Mouse (Mus musculus) midbrain, postnatal 0 days (tissue): ENCODE data around the gene Klf9. TPM values are rescaled to one million over a fixed set of nuclear protein-coding genes. Genes with fewer than 3 reads are reported as not detected.

ENCODE experiments used
- ATAC-seq: fragments of 200-750 bp; cut with Nextera tagmentation; 2 replicates; pipeline ENCODE4 v1.8.0; 2017; ENCODE audit warnings: moderate number of reproducible peaks, mild to moderate bottlenecking, moderate TSS enrichment, moderate library complexity; ENCODE audit not compliant: low FRiP score
- DNase-seq: peaks from one replicate; pipeline ENCODE4 v3.0.0-alpha.2; 2015; ENCODE audit warnings: low spot score
- H3K27ac ChIP-seq: fragments of 300-500 bp; sonication (generic); 2 replicates; pipeline ENCODE4 v1.5.1; 2014; ENCODE audit warnings: low read depth, mild to moderate bottlenecking, low read length, mixed read lengths
- H3K27me3 ChIP-seq: fragments of 300-500 bp; sonication (generic); 2 replicates; pipeline ENCODE4 v1.6.1; 2014; ENCODE audit warnings: low read length, control low read depth, mixed read lengths; ENCODE audit not compliant: insufficient read depth
- H3K36me3 ChIP-seq: fragments of 300-500 bp; sonication (generic); 2 replicates; pipeline ENCODE4 v1.6.1; 2014; ENCODE audit warnings: low read length, control low read depth, mixed read lengths; ENCODE audit not compliant: insufficient read depth
- H3K4me1 ChIP-seq: fragments of 300-500 bp; sonication (generic); 2 replicates; pipeline ENCODE4 v1.6.1; 2014; ENCODE audit warnings: mild to moderate bottlenecking, control low read depth, antibody characterized with exemption, low read length, mixed read lengths; ENCODE audit not compliant: insufficient read depth
- H3K4me2 ChIP-seq: fragments of 300-500 bp; sonication (generic); 2 replicates; pipeline ENCODE4 v1.6.1; 2014; ENCODE audit warnings: low read depth, mild to moderate bottlenecking, low read length, mixed read lengths; ENCODE audit not compliant: poor library complexity, severe bottlenecking
- H3K4me3 ChIP-seq: fragments of 300-500 bp; sonication (generic); 2 replicates; pipeline ENCODE4 v1.5.1; 2014; ENCODE audit warnings: low read depth, mild to moderate bottlenecking, low read length, moderate library complexity
- H3K9ac ChIP-seq: fragments of 300-500 bp; sonication (generic); replicated peaks from 2 replicates; pipeline ENCODE4 v1.6.1; 2014; ENCODE audit warnings: mild to moderate bottlenecking, low read length, moderate library complexity, mixed read lengths; ENCODE audit not compliant: poor library complexity, severe bottlenecking
- H3K9me3 ChIP-seq: fragments of 300-500 bp; sonication (generic); 2 replicates; pipeline ENCODE4 v1.6.1; 2016; ENCODE audit warnings: low read length, control low read depth
- CTCF ChIP-seq: IDR thresholded peaks from 2 replicates; pipeline ENCODE4 v1.5.1; 2016; ENCODE audit warnings: antibody characterized with exemption, mild to moderate bottlenecking
- WGBS: fragments of 180-500 bp; shearing (Covaris S2); extraction: QIAGEN DNeasy Blood & Tissue Kit; methylation state at CpG from one replicate; pipeline ENCODE4 v1.1.7; 2014; 5-methylcytosine and 5-hydroxymethylcytosine counted together
- polyA plus RNA-seq: library from polyadenylated mRNA; unstranded; fragments of >200 nt; fragmentation: Nextera tagmentation; extraction: Ambion mirVana; gene quantifications from 2 replicates; pipeline ENCODE4 v1.2.1, GENCODE M21; 2015
- total RNA-seq: library from RNA; depleted of rRNA; stranded (reverse); fragments of >200 nt; gene quantifications from 2 replicates; pipeline ENCODE4 v1.2.3, GENCODE M21; 2014

The Klf9 gene
- total and polyA plus RNA-seq, 2 experiments from 2014 or later: 7.4 to 13.8 TPM

- H3K9ac ChIP-seq: no peak overlapping the region
- no peaks in the 10 kb centered on the region for H3K27me3 ChIP-seq
- H3K27ac ChIP-seq: no peak overlapping the region
- WGBS: 96% methylated on average over 1 of the region's 1 CpGs
- no peak for TF ChIP-seq CTCF
- no peaks in the 10 kb centered on the region for H3K9me3 ChIP-seq
- H3K4me2 ChIP-seq: no peak overlapping the region
- H3K36me3 ChIP-seq: no peaks in the 10 kb centered on the region
- DNase-seq (no peak), ATAC-seq (no peak)
- no peaks in the 10 kb centered on the region for H3K4me1 ChIP-seq
- H3K4me3 ChIP-seq: no peak overlapping the region
Measured at GRCm38 (mm10) chr19:23189744-23190143, 48.7 kb downstream of the Klf9 start.

DNA sequence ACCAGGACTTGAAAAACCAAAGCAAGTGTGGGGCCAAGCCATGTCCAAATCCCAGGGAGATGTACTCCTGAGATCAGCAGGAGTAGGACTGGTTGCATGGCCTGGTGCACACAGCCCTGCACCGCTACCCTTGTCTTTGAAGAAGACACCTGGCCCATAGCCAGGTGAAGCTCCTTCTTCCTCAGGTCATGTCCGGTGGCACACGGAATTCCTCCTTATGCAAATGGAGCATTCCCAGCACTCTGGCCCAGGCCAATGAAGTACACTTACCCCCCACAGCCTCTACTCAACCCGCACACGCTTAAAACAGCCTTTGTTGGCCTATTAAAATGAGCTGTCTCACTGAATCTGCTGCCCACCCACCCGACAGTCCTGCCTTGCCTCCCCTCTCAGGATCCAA is 50.5 kb downstream of the Klf9 start:
- Histone ChIP-seq H3K4me3 (no peak overlapping the region), H3K36me3 (no peaks in the 10 kb centered on the region), H3K4me2 (no peak overlapping the region), H3K9ac (no peak overlapping the region), H3K4me1 (no peaks in the 10 kb centered on the region), H3K27me3 (no peaks in the 10 kb centered on the region), H3K9me3 (no peaks in the 10 kb centered on the region), H3K27ac (no peak overlapping the region)
- no peak for ATAC-seq
- TF ChIP-seq CTCF: no peak
- WGBS: 91% methylated on average over 6 of the region's 6 CpGs
- no peak for DNase-seq

DNA sequence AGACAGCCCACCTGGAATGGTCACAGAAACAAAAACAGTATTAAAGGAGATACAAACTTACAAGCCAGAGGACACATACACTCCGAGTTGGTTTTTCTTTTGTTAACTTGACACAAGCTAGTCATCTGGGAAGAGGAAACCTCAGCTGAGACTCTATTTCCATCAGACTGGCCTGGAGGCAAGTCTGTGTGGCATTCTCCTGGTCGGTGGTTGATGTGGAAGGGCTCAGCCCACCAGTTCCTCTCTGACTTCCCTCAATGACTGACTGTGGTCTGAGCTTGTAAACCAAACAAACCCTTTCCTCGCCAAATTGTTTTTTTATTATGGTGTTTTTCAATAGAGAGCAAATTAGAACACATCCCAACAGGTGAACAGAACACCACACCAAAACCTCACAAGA is 52.0 kb downstream of the Klf9 start:
- Histone ChIP-seq H3K4me3 (no peak overlapping the region), H3K9ac (no peak overlapping the region), H3K27me3 (no peaks in the 10 kb centered on the region), H3K4me2 (no peak overlapping the region), H3K4me1 (no peaks in the 10 kb centered on the region), H3K27ac (no peak overlapping the region), H3K36me3 (no peaks in the 10 kb centered on the region), H3K9me3 (no peaks in the 10 kb centered on the region)
- 71% methylated on average over 3 of the region's 3 CpGs for WGBS
- DNase-seq (no peak), ATAC-seq (no peak)
- no peak for TF ChIP-seq CTCF

DNA sequence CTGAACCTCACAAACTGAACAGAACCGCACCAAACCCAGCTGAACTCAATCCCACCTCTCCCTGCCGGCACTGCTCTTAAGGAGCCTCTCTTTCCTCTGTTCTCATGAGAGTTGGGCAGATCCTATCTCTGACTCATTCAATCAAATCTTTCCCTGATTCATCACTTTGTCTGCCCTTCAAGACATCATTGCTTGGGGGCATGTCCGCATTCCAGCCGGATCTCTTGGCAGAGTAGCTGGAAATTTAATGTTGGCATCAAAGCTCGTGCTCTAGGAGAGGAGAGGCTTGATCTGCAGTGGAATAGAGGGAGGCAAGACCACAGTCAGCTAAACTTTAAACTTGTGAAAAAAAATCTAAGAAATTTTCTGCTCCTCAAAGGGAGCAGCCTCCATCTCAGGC is 61.1 kb downstream of the Klf9 start:
- ATAC-seq: no peak
- H3K27me3 ChIP-seq: no peaks in the 10 kb centered on the region
- no peak overlapping the region for H3K4me2 ChIP-seq
- H3K9me3 ChIP-seq: no peaks in the 10 kb centered on the region
- no peak for TF ChIP-seq CTCF
- DNase-seq: no peak
- H3K36me3 ChIP-seq: peaks cover 7% of the 10 kb centered on the region; the same call in 1 of the 2 replicates
- H3K4me3 ChIP-seq: no peak overlapping the region
- no peak overlapping the region for H3K27ac ChIP-seq
- WGBS: 94% methylated on average over 5 of the region's 5 CpGs
- H3K9ac ChIP-seq: no peak overlapping the region
- no peaks in the 10 kb centered on the region for H3K4me1 ChIP-seq

DNA sequence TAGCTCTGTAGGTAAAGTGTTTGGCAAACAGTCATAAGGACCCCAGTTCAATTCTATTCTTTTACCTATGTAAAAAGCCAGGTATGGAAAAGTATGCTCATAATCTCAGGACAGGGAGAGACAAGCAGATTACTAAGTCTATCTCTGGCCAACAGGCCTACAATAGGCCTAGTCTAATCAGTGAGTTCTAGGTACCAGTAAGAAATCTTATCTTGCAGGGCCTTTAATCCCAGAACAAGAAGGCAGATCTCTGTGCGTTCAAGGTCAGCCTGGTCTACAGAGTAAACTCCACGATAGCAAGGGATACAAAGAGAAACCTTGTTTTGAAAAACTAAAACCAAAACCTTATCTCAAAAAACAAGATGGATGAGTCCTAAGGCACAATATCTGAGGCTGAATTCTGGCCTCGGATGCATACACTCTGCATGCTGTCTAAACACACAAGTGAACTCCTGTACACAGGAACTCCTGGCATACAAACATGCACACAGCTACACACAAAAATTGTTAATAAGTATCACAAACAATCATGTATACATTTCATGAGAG is 62.6 kb downstream of the Klf9 start:
- H3K9ac ChIP-seq: no peak overlapping the region
- no peaks in the 10 kb centered on the region for H3K27me3 ChIP-seq
- DNase-seq (no peak), ATAC-seq (no peak)
- H3K4me2 ChIP-seq: no peak overlapping the region
- no peak for TF ChIP-seq CTCF
- H3K9me3 ChIP-seq: no peaks in the 10 kb centered on the region
- H3K4me1 ChIP-seq: no peaks in the 10 kb centered on the region
- WGBS: 94% methylated on average over 3 of the region's 3 CpGs
- H3K27ac ChIP-seq: no peak overlapping the region
- no peak overlapping the region for H3K4me3 ChIP-seq
- peaks cover 10% of the 10 kb centered on the region; the same call in 1 of the 2 replicates for H3K36me3 ChIP-seq

DNA sequence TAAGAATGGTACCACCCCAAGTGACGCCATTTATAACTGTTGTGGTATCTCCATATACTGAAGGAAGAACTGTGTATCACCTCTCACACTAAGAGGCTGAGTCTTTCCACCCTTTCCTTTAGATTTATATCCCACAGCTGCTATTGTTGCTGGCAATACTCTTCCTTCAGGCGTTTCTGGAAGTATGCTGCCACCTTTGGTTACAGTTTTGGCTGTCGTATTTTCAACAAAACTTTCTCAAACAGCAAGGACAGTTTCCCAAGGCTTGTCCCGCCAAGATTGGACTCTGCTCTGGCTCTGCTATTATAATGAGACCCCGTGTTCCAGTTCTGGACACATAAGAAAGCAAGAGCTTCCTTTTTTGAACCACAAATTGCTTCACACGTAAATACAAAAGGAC is 70.3 kb downstream of the Klf9 start:
- Histone ChIP-seq H3K36me3 (peaks cover 19% of the 10 kb centered on the region; the same call in 1 of the 2 replicates), H3K4me3 (no peak overlapping the region), H3K27ac (no peak overlapping the region), H3K4me1 (no peaks in the 10 kb centered on the region), H3K4me2 (no peak overlapping the region), H3K27me3 (no peaks in the 10 kb centered on the region), H3K9ac (no peak overlapping the region), H3K9me3 (no peaks in the 10 kb centered on the region)
- ATAC-seq: no peak
- 86% methylated on average over 6 of the region's 6 CpGs for WGBS
- peak; percentile 14 for DNase-seq
- TF ChIP-seq CTCF: peak; percentile 44
